Mouse (Mus musculus) olfactory bulb, adult 2 months (tissue): Measurements from ENCODE around the gene Scn10a.

Experiments used
- CTCF ChIP-seq: fragments of 200-500 bp; IDR thresholded peaks from 2 replicates; pipeline ENCODE4 v1.5.1; 2012; ENCODE audit warnings: low read depth, mild to moderate bottlenecking, low read length, moderate library complexity; ENCODE audit not compliant: insufficient read depth
- POLR2A ChIP-seq: fragments of 200-500 bp; IDR thresholded peaks from 2 replicates; pipeline ENCODE4 v1.6.1; 2012; ENCODE audit warnings: mild to moderate bottlenecking, low read depth, low read length, moderate library complexity; ENCODE audit not compliant: insufficient read depth

DNA sequence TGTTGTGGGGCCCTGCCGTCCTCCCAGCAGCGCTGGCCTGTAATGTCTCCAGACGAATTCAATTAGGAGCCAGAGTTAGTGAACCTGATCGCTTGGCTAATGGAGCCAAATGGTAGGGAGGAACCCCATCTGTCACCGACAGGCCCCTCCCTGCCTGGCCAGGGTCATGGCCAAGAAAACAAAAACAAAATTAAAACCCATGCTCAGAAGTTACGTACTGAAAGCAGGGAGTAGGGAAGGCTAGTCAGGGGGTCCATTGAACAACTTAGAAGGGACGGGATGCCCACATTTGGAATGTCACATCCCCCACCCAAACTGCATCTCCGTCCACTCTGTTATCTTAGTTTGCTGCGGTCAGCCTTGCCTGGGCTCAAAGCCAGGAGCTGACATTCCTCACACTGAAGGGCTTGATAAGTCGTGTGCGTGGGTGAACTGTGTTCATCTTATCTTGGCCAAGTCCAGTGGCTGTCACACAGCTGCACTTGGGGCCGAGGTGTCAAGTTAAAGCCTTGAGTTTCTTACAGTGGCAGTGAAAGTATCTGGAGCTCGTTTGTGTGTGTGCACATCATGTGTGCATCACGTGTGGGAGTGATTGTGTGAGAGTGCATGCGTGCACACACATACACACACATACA lies 87.1 kb downstream of the Scn10a start:
- TF ChIP-seq POLR2A (no peak), CTCF (no peak)
